Mouse (Mus musculus): ENCODE data around the gene Mpv17l2. TPM values are rescaled to one million over a fixed set of nuclear protein-coding genes. Genes with fewer than 3 reads are reported as not detected.

Mpv17l2 gene
- polyA plus RNA-seq, 1 experiment = 199 TPM

GRCm38 (mm10) chr8:70775227-70775626 lies 14.5 kb upstream of the Mpv17l2 start:
- TF ChIP-seq GATA1 (IDR thresholded peaks at IDR 0.05; ENCODE audit: low read length) = no peak

GRCm38 (mm10) chr8:70774740-70775139 lies 14.0 kb upstream of the Mpv17l2 start:
- no peak for TF ChIP-seq GATA1 (IDR thresholded peaks at IDR 0.05; ENCODE audit: low read length)

GRCm38 (mm10) chr8:70773833-70774232 lies 13.1 kb upstream of the Mpv17l2 start:
- TF ChIP-seq GATA1 (IDR thresholded peaks at IDR 0.05; ENCODE audit: low read length) = no peak

- TF ChIP-seq GATA1 (IDR thresholded peaks at IDR 0.05; ENCODE audit: low read length) = no peak
Observed at GRCm38 (mm10) chr8:70773410-70773809, 12.7 kb upstream of the Mpv17l2 start.

- no peak for TF ChIP-seq GATA1 (IDR thresholded peaks at IDR 0.05; ENCODE audit: low read length)
Observed at GRCm38 (mm10) chr8:70772890-70773289, 12.1 kb upstream of the Mpv17l2 start.

- TF ChIP-seq GATA1 (IDR thresholded peaks at IDR 0.05; ENCODE audit: low read length) = no peak
Observed at GRCm38 (mm10) chr8:70772075-70772474, 11.3 kb upstream of the Mpv17l2 start.

GRCm38 (mm10) chr8:70771217-70771616 lies 10.5 kb upstream of the Mpv17l2 start:
- no peak for TF ChIP-seq GATA1 (IDR thresholded peaks at IDR 0.05; ENCODE audit: low read length)

- TF ChIP-seq GATA1 (IDR thresholded peaks at IDR 0.05; ENCODE audit: low read length) = no peak
Observed at GRCm38 (mm10) chr8:70770748-70771147, 10.0 kb upstream of the Mpv17l2 start.

- TF ChIP-seq GATA1 (IDR thresholded peaks at IDR 0.05; ENCODE audit: low read length) = no peak
Observed at GRCm38 (mm10) chr8:70769858-70770257, 9.1 kb upstream of the Mpv17l2 start.

GRCm38 (mm10) chr8:70769359-70769758 lies 8.6 kb upstream of the Mpv17l2 start:
- no peak for TF ChIP-seq GATA1 (IDR thresholded peaks at IDR 0.05; ENCODE audit: low read length)

- TF ChIP-seq GATA1 (IDR thresholded peaks at IDR 0.05; ENCODE audit: low read length) = no peak
Observed at GRCm38 (mm10) chr8:70768956-70769355, 8.2 kb upstream of the Mpv17l2 start.

- no peak for TF ChIP-seq GATA1 (IDR thresholded peaks at IDR 0.05; ENCODE audit: low read length)
Observed at GRCm38 (mm10) chr8:70768231-70768776, 7.6 kb upstream of the Mpv17l2 start.

GRCm38 (mm10) chr8:70767503-70767902 lies 6.8 kb upstream of the Mpv17l2 start:
- no peak for TF ChIP-seq GATA1 (IDR thresholded peaks at IDR 0.05; ENCODE audit: low read length)

- no peak for TF ChIP-seq GATA1 (IDR thresholded peaks at IDR 0.05; ENCODE audit: low read length)
Observed at GRCm38 (mm10) chr8:70766571-70767440, 6.1 kb upstream of the Mpv17l2 start.

GRCm38 (mm10) chr8:70765838-70766570 lies 5.3 kb upstream of the Mpv17l2 start:
- no peak for TF ChIP-seq GATA1 (IDR thresholded peaks at IDR 0.05; ENCODE audit: low read length)

- TF ChIP-seq GATA1 (IDR thresholded peaks at IDR 0.05; ENCODE audit: low read length) = no peak
Observed at GRCm38 (mm10) chr8:70765329-70765728, 4.6 kb upstream of the Mpv17l2 start.

Measured in G1E-ER4 (cell line).